Mouse (Mus musculus) left cerebral cortex, adult 18-20 months (tissue): ENCODE measurements around the gene Wasl. TPM values are rescaled to one million over a fixed set of nuclear protein-coding genes. Genes with fewer than 3 reads are reported as not detected.

Experiments
- DNase-seq, 2 experiments: peaks; one replicate each; pipeline ENCODE4 v3.0.0; 2021 to 2022; ENCODE audit warnings: low spot score in 2 of 2, mixed read lengths in 1 of 2
- total RNA-seq, 2 experiments: library from RNA; stranded (reverse); gene quantifications; 2 replicates each; pipeline ENCODE4 v1.2.3; 2021

Wasl gene
- total RNA-seq, 2 experiments from 2014 or later: 114 to 122 TPM

DNA sequence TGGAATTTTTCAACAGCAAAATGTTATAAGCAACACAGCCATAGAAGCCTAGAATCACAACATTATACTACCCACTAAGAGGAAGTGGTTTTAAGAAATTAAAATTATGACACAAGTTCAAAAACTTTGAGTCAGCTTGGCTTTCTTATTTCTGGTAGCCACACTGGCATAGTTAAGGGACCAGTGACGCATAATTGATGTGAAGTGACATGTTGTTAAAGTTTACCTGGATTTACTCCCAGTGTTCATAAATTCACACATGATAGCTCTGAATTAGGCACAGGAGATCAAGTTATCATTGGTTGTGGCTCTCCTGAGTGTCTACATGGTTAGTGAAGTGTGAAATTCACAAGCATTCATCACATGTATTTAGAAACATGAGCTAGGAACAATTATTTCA is 99.9 kb downstream of the Wasl start:
- no peak for DNase-seq

DNA sequence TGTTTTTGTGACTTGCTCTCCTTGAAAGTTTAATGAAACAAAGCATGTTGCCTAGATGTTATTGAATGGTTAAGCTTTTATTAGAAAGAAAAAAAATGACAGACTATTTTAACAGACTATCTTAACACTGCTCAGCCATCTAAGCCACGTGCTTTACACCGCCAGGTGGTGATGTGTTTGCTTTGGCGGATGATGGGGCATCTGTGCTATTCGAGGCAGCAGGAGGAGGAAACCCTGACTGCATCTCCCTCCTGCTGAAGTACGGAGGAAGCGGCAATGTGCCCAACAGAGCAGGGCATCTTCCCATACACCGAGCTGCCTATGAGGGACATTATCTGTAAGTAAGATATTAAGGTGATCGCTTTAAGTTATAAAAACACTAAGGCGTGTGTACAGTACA is 100.7 kb downstream of the Wasl start:
- DNase-seq: no peak

Other genes starting within 250 kb of the Wasl start
- 1 to 10 TPM; 1.5 to 2.7 TPM for gene Iqub, start 149.9 kb downstream of the Wasl start, total RNA-seq
- gene Ndufa5, start 137.0 kb downstream of the Wasl start, total RNA-seq: 100 to 1,000 TPM; 262 to 301 TPM
- not detected for gene Asb15, start 136.9 kb downstream of the Wasl start, total RNA-seq
- not detected for gene Lmod2, start 67.2 kb downstream of the Wasl start, total RNA-seq
- not detected for gene Hyal6, start 68.2 kb upstream of the Wasl start, total RNA-seq
- not detected for gene Hyal4, start 83.3 kb upstream of the Wasl start, total RNA-seq
- gene Spam1, start 126.2 kb upstream of the Wasl start, total RNA-seq: not detected
- gene Hyal5, start 193.0 kb upstream of the Wasl start, total RNA-seq: not detected